Mouse (Mus musculus): Measurements from ENCODE around the gene Otud4. TPM values are rescaled to one million over a fixed set of nuclear protein-coding genes. Genes with fewer than 3 reads are reported as not detected.

The Otud4 gene
- polyA plus RNA-seq, 1 experiment from 2014 or later = 20.6 TPM

DNA sequence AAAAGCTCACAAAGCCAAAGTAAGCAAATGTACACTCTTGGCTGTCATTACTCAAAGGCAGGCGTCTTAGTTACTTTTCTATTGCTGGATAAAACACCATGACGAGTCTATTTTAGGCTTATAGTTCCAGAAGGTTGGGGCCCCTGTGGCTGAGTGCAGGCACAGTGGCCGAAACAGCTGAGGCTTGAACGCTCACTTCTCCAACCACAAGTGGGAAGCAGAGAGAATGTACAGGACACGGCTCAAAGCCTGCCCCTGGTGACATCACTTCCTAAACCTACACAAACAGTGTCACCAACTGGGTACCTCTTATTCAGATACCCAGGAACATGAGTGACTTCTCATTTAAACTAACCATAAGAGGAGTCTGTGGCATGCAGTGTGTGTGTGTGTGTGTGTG lies 26.5 kb upstream of the Otud4 start:
- Histone ChIP-seq H3K4me1 (ENCODE audit: control insufficient read depth, insufficient read depth, low read length) (no peaks in the 10 kb centered on the region), H3K4me2 (ENCODE audit: low read depth, severe bottlenecking) (no peak overlapping the region), H3K36me3 (ENCODE audit: control insufficient read depth, insufficient read depth, low read length) (no peaks in the 10 kb centered on the region), H3K9me3 (ENCODE audit: control insufficient read depth, low read length) (no peaks in the 10 kb centered on the region), H3K4me3 (ENCODE audit: low read depth, low read length) (no peak overlapping the region), H3K27ac (replicated peaks; ENCODE audit: low read depth, low read length) (no peak overlapping the region), H3K27me3 (ENCODE audit: control insufficient read depth, insufficient read depth, low read length) (no peaks in the 10 kb centered on the region), H3K9ac (ENCODE audit: low read length) (no peak overlapping the region)
- no peak for ATAC-seq (ENCODE audit: insufficient number of reproducible peaks, low FRiP score, low TSS enrichment, low read depth)
- no peak for DNase-seq (ENCODE audit: low spot score)
- 73% methylated on average over 5 of the region's 5 CpGs for WGBS

DNA sequence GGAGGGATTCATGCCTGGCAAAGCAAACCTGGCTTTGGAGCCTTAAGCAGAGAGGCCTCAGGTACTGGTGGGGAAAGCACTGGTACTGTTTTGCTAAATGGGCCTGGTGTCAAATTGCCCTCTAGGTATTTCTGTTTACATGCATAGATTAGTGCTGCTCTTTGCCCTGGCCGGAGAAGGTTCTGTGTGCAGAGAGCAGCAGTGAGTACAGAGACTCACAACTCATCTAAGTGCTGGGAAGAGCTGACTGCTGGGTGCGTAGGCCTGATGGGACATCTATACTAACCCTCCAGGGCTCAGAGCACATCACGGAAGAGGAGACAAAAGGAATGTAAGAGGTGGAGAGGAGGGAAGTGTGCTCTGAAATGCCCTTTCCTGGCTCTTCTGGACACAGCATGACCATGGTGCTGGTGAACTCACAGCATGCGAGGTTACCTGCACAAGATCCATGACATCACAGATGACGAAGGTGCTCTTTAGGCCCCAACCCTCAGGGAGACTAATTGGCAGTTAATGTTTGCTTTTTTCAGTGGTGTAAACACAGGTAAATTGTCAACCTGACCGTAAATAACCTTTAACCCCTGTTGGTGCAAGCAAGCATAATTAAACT lies 23.6 kb upstream of the Otud4 start:
- Histone ChIP-seq H3K9me3 (ENCODE audit: control insufficient read depth, low read length) (no peaks in the 10 kb centered on the region), H3K36me3 (ENCODE audit: control insufficient read depth, insufficient read depth, low read length) (no peaks in the 10 kb centered on the region), H3K9ac (ENCODE audit: low read length) (no peak overlapping the region), H3K27ac (replicated peaks; ENCODE audit: low read depth, low read length) (no peak overlapping the region), H3K4me3 (ENCODE audit: low read depth, low read length) (no peak overlapping the region), H3K4me1 (ENCODE audit: control insufficient read depth, insufficient read depth, low read length) (no peaks in the 10 kb centered on the region), H3K4me2 (ENCODE audit: low read depth, severe bottlenecking) (no peak overlapping the region), H3K27me3 (ENCODE audit: control insufficient read depth, insufficient read depth, low read length) (no peaks in the 10 kb centered on the region)
- DNase-seq (ENCODE audit: low spot score) (no peak), ATAC-seq (ENCODE audit: insufficient number of reproducible peaks, low FRiP score, low TSS enrichment, low read depth) (no peak)
- 64% methylated on average over 6 of the region's 6 CpGs for WGBS

DNA sequence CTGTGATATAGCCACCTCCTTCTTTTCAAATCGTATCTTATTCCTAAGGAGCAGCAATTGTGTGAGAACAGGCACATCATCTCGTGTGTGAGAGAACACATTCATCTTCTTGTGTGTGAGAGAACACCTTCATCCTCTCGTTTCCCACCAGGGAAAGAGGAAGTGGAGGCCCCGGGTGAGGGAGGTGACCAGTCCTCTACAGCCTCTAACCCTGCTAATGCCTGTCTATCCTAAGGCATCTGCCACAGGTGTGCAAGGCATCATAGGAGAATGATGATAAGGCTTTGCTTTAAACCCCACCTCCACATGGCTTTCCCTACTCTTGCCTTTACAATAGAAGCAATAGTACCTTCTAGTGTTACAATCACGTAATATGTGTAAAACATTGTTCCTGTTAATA lies 20.5 kb upstream of the Otud4 start:
- Histone ChIP-seq H3K4me2 (ENCODE audit: low read depth, severe bottlenecking) (no peak overlapping the region), H3K9ac (ENCODE audit: low read length) (no peak overlapping the region), H3K4me3 (ENCODE audit: low read depth, low read length) (no peak overlapping the region), H3K36me3 (ENCODE audit: control insufficient read depth, insufficient read depth, low read length) (no peaks in the 10 kb centered on the region), H3K27ac (replicated peaks; ENCODE audit: low read depth, low read length) (no peak overlapping the region), H3K9me3 (ENCODE audit: control insufficient read depth, low read length) (no peaks in the 10 kb centered on the region), H3K27me3 (ENCODE audit: control insufficient read depth, insufficient read depth, low read length) (no peaks in the 10 kb centered on the region), H3K4me1 (ENCODE audit: control insufficient read depth, insufficient read depth, low read length) (no peaks in the 10 kb centered on the region)
- DNase-seq (ENCODE audit: low spot score) (no peak), ATAC-seq (ENCODE audit: insufficient number of reproducible peaks, low FRiP score, low TSS enrichment, low read depth) (no peak)
- WGBS = 64% methylated on average over 5 of the region's 5 CpGs

DNA sequence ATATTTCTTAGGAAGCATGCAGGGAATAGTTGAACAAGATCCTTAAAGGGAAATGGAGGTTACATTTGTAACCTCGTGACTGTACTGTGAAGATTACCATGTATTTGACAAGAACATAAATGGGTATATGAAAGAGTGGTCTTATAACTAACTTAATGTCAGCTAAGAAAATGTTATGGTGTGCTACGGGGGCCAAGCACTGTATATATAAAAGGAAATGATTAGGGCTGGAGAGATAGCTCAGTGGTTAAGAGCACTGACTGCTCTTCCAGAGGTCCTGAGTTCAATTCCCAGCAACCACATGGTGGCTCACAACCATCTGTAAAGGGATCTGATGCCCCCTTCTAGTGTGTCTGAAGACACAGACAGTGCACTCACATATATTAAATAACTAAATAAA lies 20.1 kb upstream of the Otud4 start:
- Histone ChIP-seq H3K4me1 (ENCODE audit: control insufficient read depth, insufficient read depth, low read length) (no peaks in the 10 kb centered on the region), H3K27ac (replicated peaks; ENCODE audit: low read depth, low read length) (no peak overlapping the region), H3K4me3 (ENCODE audit: low read depth, low read length) (no peak overlapping the region), H3K36me3 (ENCODE audit: control insufficient read depth, insufficient read depth, low read length) (no peaks in the 10 kb centered on the region), H3K4me2 (ENCODE audit: low read depth, severe bottlenecking) (no peak overlapping the region), H3K27me3 (ENCODE audit: control insufficient read depth, insufficient read depth, low read length) (no peaks in the 10 kb centered on the region), H3K9me3 (ENCODE audit: control insufficient read depth, low read length) (no peaks in the 10 kb centered on the region), H3K9ac (ENCODE audit: low read length) (no peak overlapping the region)
- 79% methylated on average over 2 of the region's 2 CpGs for WGBS
- ATAC-seq (ENCODE audit: insufficient number of reproducible peaks, low FRiP score, low TSS enrichment, low read depth) (no peak), DNase-seq (ENCODE audit: low spot score) (no peak)

DNA sequence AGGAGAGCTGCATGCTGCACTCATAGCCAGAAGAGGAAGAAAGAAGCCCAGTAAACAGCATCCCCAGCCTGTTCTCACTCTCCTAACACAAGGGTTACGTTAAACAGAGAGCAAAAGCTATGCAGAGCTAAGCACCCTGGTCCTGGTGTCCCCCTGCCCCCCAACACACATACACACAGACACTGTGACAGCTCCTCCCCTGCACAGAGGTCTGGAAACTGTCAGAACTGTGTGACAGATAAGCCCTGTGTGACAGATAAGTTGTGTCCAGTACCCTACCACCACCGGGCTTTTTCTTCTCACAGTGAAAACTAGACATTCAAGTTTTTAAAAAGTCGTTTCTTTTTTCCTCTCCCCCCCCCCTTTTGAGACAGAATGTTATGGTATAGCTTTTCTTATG lies 19.4 kb upstream of the Otud4 start:
- Histone ChIP-seq H3K9ac (ENCODE audit: low read length) (no peak overlapping the region), H3K4me1 (ENCODE audit: control insufficient read depth, insufficient read depth, low read length) (no peaks in the 10 kb centered on the region), H3K4me3 (ENCODE audit: low read depth, low read length) (no peak overlapping the region), H3K9me3 (ENCODE audit: control insufficient read depth, low read length) (no peaks in the 10 kb centered on the region), H3K36me3 (ENCODE audit: control insufficient read depth, insufficient read depth, low read length) (no peaks in the 10 kb centered on the region), H3K4me2 (ENCODE audit: low read depth, severe bottlenecking) (no peak overlapping the region), H3K27me3 (ENCODE audit: control insufficient read depth, insufficient read depth, low read length) (no peaks in the 10 kb centered on the region), H3K27ac (replicated peaks; ENCODE audit: low read depth, low read length) (no peak overlapping the region)
- ATAC-seq (ENCODE audit: insufficient number of reproducible peaks, low FRiP score, low TSS enrichment, low read depth) (no peak), DNase-seq (ENCODE audit: low spot score) (no peak)
- 28% methylated on average over 3 of the region's 3 CpGs for WGBS

DNA sequence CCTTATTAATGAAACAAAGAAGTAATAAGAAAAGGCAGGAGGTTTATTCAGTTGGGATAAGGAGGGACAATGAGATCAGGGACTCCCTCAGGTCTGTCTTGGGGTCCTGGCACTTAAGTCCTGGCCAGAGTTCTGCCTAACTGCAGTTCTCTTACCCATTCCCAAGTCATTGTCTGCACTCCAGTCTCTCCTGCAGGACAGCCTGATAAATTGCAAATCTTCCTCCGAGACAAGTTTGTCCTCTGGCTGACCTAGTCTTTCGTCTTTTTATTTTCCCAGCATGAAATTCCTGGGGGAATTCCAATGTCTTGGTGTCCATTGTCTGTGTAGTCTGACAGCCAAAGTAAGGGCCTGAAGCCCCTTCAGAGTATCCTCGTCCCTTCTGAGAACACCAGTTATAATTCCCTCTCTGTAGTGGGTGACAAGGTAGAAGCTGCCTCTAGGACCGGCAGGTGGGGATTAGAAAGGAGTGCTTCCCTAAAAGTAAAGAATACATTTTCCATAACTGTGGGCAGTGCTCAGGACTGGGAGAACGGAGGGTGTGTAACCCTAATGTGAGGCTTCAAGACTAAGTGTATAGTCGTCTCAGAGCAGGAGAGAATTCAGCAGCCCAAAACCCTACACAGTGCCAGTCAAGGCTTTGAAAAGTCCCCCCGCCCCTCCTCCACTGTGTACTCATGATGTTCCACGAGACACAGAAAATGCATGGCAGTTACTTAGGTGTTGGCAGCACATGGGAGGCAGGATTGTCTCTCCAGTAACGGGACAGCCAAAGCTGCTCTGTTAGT lies 18.7 kb upstream of the Otud4 start:
- no peak overlapping the region for H3K9ac ChIP-seq (ENCODE audit: low read length)
- ATAC-seq (ENCODE audit: insufficient number of reproducible peaks, low FRiP score, low TSS enrichment, low read depth) (no peak), DNase-seq (ENCODE audit: low spot score) (no peak)
- no peaks in the 10 kb centered on the region for H3K4me1 ChIP-seq (ENCODE audit: control insufficient read depth, insufficient read depth, low read length)
- no peak overlapping the region for H3K4me3 ChIP-seq (ENCODE audit: low read depth, low read length)
- no peaks in the 10 kb centered on the region for H3K9me3 ChIP-seq (ENCODE audit: control insufficient read depth, low read length)
- no peaks in the 10 kb centered on the region for H3K27me3 ChIP-seq (ENCODE audit: control insufficient read depth, insufficient read depth, low read length)
- 57% methylated on average over 9 of the region's 9 CpGs for WGBS
- no peaks in the 10 kb centered on the region for H3K36me3 ChIP-seq (ENCODE audit: control insufficient read depth, insufficient read depth, low read length)
- no peak overlapping the region for H3K27ac ChIP-seq (replicated peaks; ENCODE audit: low read depth, low read length)
- H3K4me2 ChIP-seq (ENCODE audit: low read depth, severe bottlenecking) = no peak overlapping the region

DNA sequence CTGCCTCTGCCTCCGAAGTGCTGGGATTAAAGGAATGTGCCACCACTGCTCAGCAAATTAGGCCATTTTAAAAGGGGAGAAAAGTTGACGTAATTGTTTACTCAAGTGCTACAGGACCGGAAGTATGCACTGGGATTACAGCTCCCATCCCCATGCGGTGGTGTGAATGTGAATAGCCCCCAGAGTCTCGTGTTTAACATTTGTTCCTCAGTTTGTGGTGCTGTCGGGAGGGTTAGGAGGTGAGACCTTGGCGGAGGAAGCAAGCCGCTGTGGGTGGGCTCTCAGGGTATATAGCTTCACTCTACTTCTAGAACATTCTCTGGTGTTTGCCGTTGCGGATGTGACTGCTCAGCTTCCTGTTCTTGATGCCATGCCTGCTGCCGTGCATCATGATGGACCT lies 17.1 kb upstream of the Otud4 start:
- no peak overlapping the region for H3K4me2 ChIP-seq (ENCODE audit: low read depth, severe bottlenecking)
- WGBS = 79% methylated on average over 11 of the region's 11 CpGs
- H3K27ac ChIP-seq (replicated peaks; ENCODE audit: low read depth, low read length) = no peak overlapping the region
- H3K27me3 ChIP-seq (ENCODE audit: control insufficient read depth, insufficient read depth, low read length) = no peaks in the 10 kb centered on the region
- no peak overlapping the region for H3K9ac ChIP-seq (ENCODE audit: low read length)
- no peaks in the 10 kb centered on the region for H3K4me1 ChIP-seq (ENCODE audit: control insufficient read depth, insufficient read depth, low read length)
- ATAC-seq (ENCODE audit: insufficient number of reproducible peaks, low FRiP score, low TSS enrichment, low read depth) = no peak
- DNase-seq (ENCODE audit: low spot score) = no peak
- no peak overlapping the region for H3K4me3 ChIP-seq (ENCODE audit: low read depth, low read length)
- no peaks in the 10 kb centered on the region for H3K36me3 ChIP-seq (ENCODE audit: control insufficient read depth, insufficient read depth, low read length)
- no peaks in the 10 kb centered on the region for H3K9me3 ChIP-seq (ENCODE audit: control insufficient read depth, low read length)

DNA sequence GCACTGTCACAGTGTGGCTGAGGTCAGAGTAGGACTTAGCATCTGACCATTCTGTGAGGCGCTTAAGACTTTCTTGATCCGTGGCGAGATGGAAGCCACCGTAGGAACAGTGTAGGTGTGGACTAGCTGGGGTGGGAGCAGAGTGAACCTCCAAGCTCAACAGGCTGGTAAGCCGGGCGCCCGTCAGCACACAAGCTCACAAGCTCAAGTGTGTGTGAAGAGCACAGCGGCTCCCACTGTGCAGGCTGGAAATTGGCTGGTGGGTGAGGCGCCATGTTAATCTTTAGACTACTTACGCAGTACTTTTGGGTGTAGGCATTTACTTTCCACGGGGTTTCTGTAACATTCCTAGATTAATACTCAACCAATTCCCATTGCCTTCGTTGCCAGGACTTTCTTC lies 16.1 kb upstream of the Otud4 start:
- Histone ChIP-seq H3K9ac (ENCODE audit: low read length) (no peak overlapping the region), H3K4me3 (ENCODE audit: low read depth, low read length) (no peak overlapping the region), H3K27ac (replicated peaks; ENCODE audit: low read depth, low read length) (no peak overlapping the region), H3K9me3 (ENCODE audit: control insufficient read depth, low read length) (no peaks in the 10 kb centered on the region), H3K4me2 (ENCODE audit: low read depth, severe bottlenecking) (no peak overlapping the region), H3K36me3 (ENCODE audit: control insufficient read depth, insufficient read depth, low read length) (no peaks in the 10 kb centered on the region), H3K27me3 (ENCODE audit: control insufficient read depth, insufficient read depth, low read length) (no peaks in the 10 kb centered on the region), H3K4me1 (ENCODE audit: control insufficient read depth, insufficient read depth, low read length) (no peaks in the 10 kb centered on the region)
- ATAC-seq (ENCODE audit: insufficient number of reproducible peaks, low FRiP score, low TSS enrichment, low read depth) (no peak), DNase-seq (ENCODE audit: low spot score) (no peak)
- 95% methylated on average over 12 of the region's 12 CpGs for WGBS

DNA sequence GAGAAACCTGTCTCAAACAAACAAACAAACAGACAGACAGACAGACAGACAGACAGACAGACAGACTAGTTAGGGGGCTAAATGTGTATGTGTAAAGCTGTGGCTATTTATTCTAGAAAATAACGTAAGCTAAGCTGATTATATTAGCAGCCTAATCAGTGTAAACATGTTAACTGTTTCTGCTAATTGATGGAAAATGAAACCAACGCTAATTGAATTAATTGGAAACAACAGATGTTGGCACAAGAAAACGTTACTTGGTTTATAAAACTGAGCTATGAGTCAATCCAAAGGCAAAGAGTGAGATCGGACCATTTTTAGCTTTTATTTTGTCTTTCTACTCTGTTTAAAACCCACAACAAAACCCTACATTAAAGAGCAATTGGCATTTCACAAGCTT lies 15.0 kb upstream of the Otud4 start:
- ATAC-seq (ENCODE audit: insufficient number of reproducible peaks, low FRiP score, low TSS enrichment, low read depth) = no peak
- 72% methylated on average over 4 of the region's 4 CpGs for WGBS
- H3K4me1 ChIP-seq (ENCODE audit: control insufficient read depth, insufficient read depth, low read length) = no peaks in the 10 kb centered on the region
- H3K36me3 ChIP-seq (ENCODE audit: control insufficient read depth, insufficient read depth, low read length) = no peaks in the 10 kb centered on the region
- H3K9me3 ChIP-seq (ENCODE audit: control insufficient read depth, low read length) = no peaks in the 10 kb centered on the region
- H3K4me2 ChIP-seq (ENCODE audit: low read depth, severe bottlenecking) = no peak overlapping the region
- no peak overlapping the region for H3K9ac ChIP-seq (ENCODE audit: low read length)
- no peak for DNase-seq (ENCODE audit: low spot score)
- no peaks in the 10 kb centered on the region for H3K27me3 ChIP-seq (ENCODE audit: control insufficient read depth, insufficient read depth, low read length)
- H3K4me3 ChIP-seq (ENCODE audit: low read depth, low read length) = no peak overlapping the region
- H3K27ac ChIP-seq (replicated peaks; ENCODE audit: low read depth, low read length) = no peak overlapping the region

Data from limb, embryonic 11.5 days (tissue).